In genomic region chr6:135066795-135067445, GRCm38 (mm10) we compare ENCODE assay signal across 10 mouse cellular contexts. TPM values are rescaled to one million over a fixed set of nuclear protein-coding genes. Genes with fewer than 3 reads are reported as not detected.
DNase-seq lines count a peak whose midpoint lies in the region; ATAC-seq and TF ChIP-seq lines count a peak whose summit lies in the region.
"Had no signal": no experiment of that assay in that cellular context is flagged by ENCODE, and none has a peak within 500 bp of the region (broad histone marks: within the 10 kb centered on the region; RNA-seq: fewer than 3 reads in every experiment).

No protein-coding gene starts in this region.

- no peak for DNase-seq in intestine, embryonic 14.5 days (ENCODE audit: low spot score)
- DNase-seq in ES-CJ7 (ENCODE audit: low read depth, low spot score): peak; percentile 41
- DNase-seq in lung, embryonic 14.5 days: peak; percentile 64
- DNase-seq in right cerebral cortex, postnatal 14 days: no peak
- no peak for DNase-seq in cerebellum, adult 9-10 months
- DNase-seq: cerebellum, postnatal 14 days; liver had no signal

- H3K36me3 ChIP-seq in intestine, embryonic 14.5 days (ENCODE audit: control insufficient read depth, insufficient read depth, low read length): no peaks in the 10 kb centered on the region
- H3K36me3 ChIP-seq in intestine, postnatal 0 days (ENCODE audit: control insufficient read depth, insufficient read depth): no peaks in the 10 kb centered on the region
- H3K36me3 ChIP-seq in C2C12 (ENCODE audit: control insufficient read depth, insufficient read depth): peaks cover 5% of the 10 kb centered on the region
- H3K36me3 ChIP-seq in lung, embryonic 14.5 days (ENCODE audit: insufficient read depth): no peaks in the 10 kb centered on the region

- 0 out of 2 replicates have a peak overlapping the region, but pooled peaks have one; percentile 0 for H3K4me2 ChIP-seq in intestine, embryonic 14.5 days (ENCODE audit: low read length)
- no peak overlapping the region for H3K4me2 ChIP-seq in intestine, postnatal 0 days (replicated peaks; ENCODE audit: low read depth)
- peak overlapping the region; percentile 88 for H3K4me2 ChIP-seq in lung, embryonic 14.5 days
- H3K4me2 ChIP-seq: forebrain, embryonic 13.5 days had no signal

- no peaks in the 10 kb centered on the region for H3K27me3 ChIP-seq in intestine, embryonic 14.5 days (replicated peaks; ENCODE audit: control insufficient read depth, insufficient read depth, low read length)
- no peaks in the 10 kb centered on the region for H3K27me3 ChIP-seq in intestine, postnatal 0 days (replicated peaks; ENCODE audit: control insufficient read depth, insufficient read depth, low read length)
- no peaks in the 10 kb centered on the region for H3K27me3 ChIP-seq in C2C12 (ENCODE audit: control insufficient read depth, insufficient read depth, insufficient read length)
- no peaks in the 10 kb centered on the region for H3K27me3 ChIP-seq in lung, embryonic 14.5 days (ENCODE audit: insufficient read depth, low read length)

- ATAC-seq in intestine, embryonic 14.5 days (replicated peaks; ENCODE audit: low FRiP score, low TSS enrichment, low read depth): no peak
- ATAC-seq in intestine, postnatal 0 days: no peak
- ATAC-seq in lung, embryonic 14.5 days (ENCODE audit: insufficient read depth): peak; percentile 40; the same call in 1 of the 2 replicates

- H3K4me3 ChIP-seq in intestine, embryonic 14.5 days (ENCODE audit: low read depth, low read length): no peak overlapping the region
- H3K4me3 ChIP-seq in intestine, postnatal 0 days (ENCODE audit: low read depth, low read length): no peak overlapping the region
- peak overlapping the region; percentile 41 for H3K4me3 ChIP-seq in C2C12 (ENCODE audit: insufficient read depth, poor library complexity, severe bottlenecking)
- peak overlapping the region; percentile 53 for H3K4me3 ChIP-seq in lung, embryonic 14.5 days (ENCODE audit: low read depth, low read length)
- H3K4me3 ChIP-seq: forebrain, embryonic 13.5 days had no signal

- H3ac ChIP-seq in C2C12 (ENCODE audit: control insufficient read depth, insufficient read length, low read depth): peak overlapping the region; percentile 41

- H3K27ac ChIP-seq in intestine, embryonic 14.5 days (ENCODE audit: low read depth): no peak overlapping the region
- H3K27ac ChIP-seq in intestine, postnatal 0 days (ENCODE audit: low read depth, low read length): no peak overlapping the region
- peak overlapping the region; percentile 88 for H3K27ac ChIP-seq in lung, embryonic 14.5 days (ENCODE audit: low read depth)
- H3K27ac ChIP-seq: forebrain, embryonic 13.5 days had no signal

- H3K9ac ChIP-seq in intestine, embryonic 14.5 days (ENCODE audit: low read length): no peak overlapping the region
- H3K9ac ChIP-seq in intestine, postnatal 0 days (ENCODE audit: low read depth, low read length): no peak overlapping the region
- no peak overlapping the region for H3K9ac ChIP-seq in lung, embryonic 14.5 days
- H3K9ac ChIP-seq: forebrain, embryonic 13.5 days had no signal

- no peaks in the 10 kb centered on the region for H3K9me3 ChIP-seq in intestine, embryonic 14.5 days (ENCODE audit: control insufficient read depth, low read length)
- no peaks in the 10 kb centered on the region for H3K9me3 ChIP-seq in intestine, postnatal 0 days (ENCODE audit: control insufficient read depth)
- H3K9me3 ChIP-seq in lung, embryonic 14.5 days (ENCODE audit: low read depth, low read length): no peaks in the 10 kb centered on the region
- H3K9me3 ChIP-seq: forebrain, embryonic 13.5 days had no signal

- H3K4me1 ChIP-seq in intestine, embryonic 14.5 days (replicated peaks; ENCODE audit: control insufficient read depth, insufficient read depth, low read length): 0 out of 2 replicates have a peak, but pooled peaks cover 8% of the 10 kb centered on the region
- H3K4me1 ChIP-seq in intestine, postnatal 0 days (replicated peaks; ENCODE audit: control insufficient read depth, insufficient read depth, low read length): no peaks in the 10 kb centered on the region; the same call in 1 of the 2 replicates
- H3K4me1 ChIP-seq in lung, embryonic 14.5 days (ENCODE audit: insufficient read depth): peaks cover 4% of the 10 kb centered on the region; the same call in 1 of the 2 replicates

- peaks cover 40% of the 10 kb centered on the region for H3K79me3 ChIP-seq in C2C12 (ENCODE audit: low read depth)

- peaks cover 62% of the 10 kb centered on the region for H3K79me2 ChIP-seq in C2C12 (ENCODE audit: control insufficient read depth, insufficient read depth)

- no peak for TF ChIP-seq CTCF in intestine, postnatal 0 days (IDR thresholded peaks at IDR 0.05; ENCODE audit: low read depth)
- no peak for TF ChIP-seq CTCF in C2C12 (IDR thresholded peaks at IDR 0.05; ENCODE audit: control insufficient read depth, insufficient read depth, insufficient read length)
- no peak for TF ChIP-seq CTCF in lung, embryonic 14.5 days (IDR thresholded peaks at IDR 0.05; ENCODE audit: low read depth)

- 31% methylated on average over 6 of the region's 6 CpGs for WGBS in intestine, embryonic 14.5 days
- WGBS in intestine, postnatal 0 days: 55% methylated on average over 6 of the region's 6 CpGs
- WGBS in lung, embryonic 14.5 days: 45% methylated on average over 6 of the region's 6 CpGs

TF ChIP-seq in C2C12, 6 proteins besides CTCF, POLR2A, EP300 and RAD21:
- TF ChIP-seq CEBPB (IDR thresholded peaks at IDR 0.05; ENCODE audit: low read depth): no peak

RNA-seq across cellular contexts. Expression of gene Gprc5a, which starts 1.5 kb away (rescaled TPM):
- 9.1 and 9.3 TPM in 2 replicates for polyA plus RNA-seq in intestine, embryonic 14.5 days (2014; fragmentation: Nextera tagmentation; extraction: Ambion mirVana)
- polyA plus RNA-seq in intestine, postnatal 0 days (2015; fragmentation: Nextera tagmentation; extraction: Ambion mirVana): 3.3 and 4.2 TPM in 2 replicates
- polyA plus RNA-seq in C2C12 (2012; fragmentation: generic; extraction: Trizol): 34.2 TPM
- polyA plus RNA-seq in lung, embryonic 14.5 days (2014; fragmentation: Nextera tagmentation; extraction: Ambion mirVana): 42.5 and 48.7 TPM in 2 replicates

RNA-seq across cellular contexts. Expression of gene Gprc5d, which starts 51.2 kb away (rescaled TPM):
- polyA plus RNA-seq in intestine, embryonic 14.5 days (2014; fragmentation: Nextera tagmentation; extraction: Ambion mirVana): not detected in 2 replicates
- polyA plus RNA-seq in intestine, postnatal 0 days (2015; fragmentation: Nextera tagmentation; extraction: Ambion mirVana): not detected in 2 replicates
- not detected for polyA plus RNA-seq in C2C12 (2012; fragmentation: generic; extraction: Trizol)
- not detected in 2 replicates for polyA plus RNA-seq in lung, embryonic 14.5 days (2014; fragmentation: Nextera tagmentation; extraction: Ambion mirVana)
- polyA plus RNA-seq: forebrain, embryonic 13.5 days had no signal

RNA-seq across cellular contexts. Expression of gene Ddx47, which starts 55.5 kb away (rescaled TPM):
- 103 and 115 TPM in 2 replicates for polyA plus RNA-seq in intestine, embryonic 14.5 days (2014; fragmentation: Nextera tagmentation; extraction: Ambion mirVana)
- 32.6 and 33.5 TPM in 2 replicates for polyA plus RNA-seq in intestine, postnatal 0 days (2015; fragmentation: Nextera tagmentation; extraction: Ambion mirVana)
- polyA plus RNA-seq in C2C12 (2012; fragmentation: generic; extraction: Trizol): 79.3 TPM
- polyA plus RNA-seq in lung, embryonic 14.5 days (2014; fragmentation: Nextera tagmentation; extraction: Ambion mirVana): 119 and 120 TPM in 2 replicates

Comparison
In these comparisons a context has a peak if more than half of its experiments do, and no peak if none do; other contexts are left out.
1. DNase-seq: peak in ES-CJ7 (single experiment) and lung, embryonic 14.5 days (single experiment); none in intestine, embryonic 14.5 days (single experiment), right cerebral cortex, postnatal 14 days (single experiment) and cerebellum, adult 9-10 months (single experiment).
2. H3K4me3 ChIP-seq: peak in C2C12 (single experiment) and lung, embryonic 14.5 days (single experiment); none in intestine, embryonic 14.5 days (single experiment) and intestine, postnatal 0 days (single experiment).